Mouse (Mus musculus): Measurements from ENCODE around the gene Phlpp1. TPM values are rescaled to one million over a fixed set of nuclear protein-coding genes. Genes with fewer than 3 reads are reported as not detected.

Gene Phlpp1
- polyA plus RNA-seq, 1 experiment from 2014 or later, result 4.8 TPM

- H3K27ac ChIP-seq (ENCODE audit: low read depth, low read length), result no peak overlapping the region
- H3K36me3 ChIP-seq (ENCODE audit: control insufficient read depth, insufficient read depth, low read length), result no peaks in the 10 kb centered on the region
- H3K27me3 ChIP-seq (ENCODE audit: control insufficient read depth, insufficient read depth, low read length), result no peaks in the 10 kb centered on the region
- ATAC-seq (ENCODE audit: low FRiP score, low TSS enrichment), result no peak
- H3K4me1 ChIP-seq (ENCODE audit: control insufficient read depth, insufficient read depth, low read length), result no peaks in the 10 kb centered on the region
- H3K4me3 ChIP-seq (ENCODE audit: low read length), result no peak overlapping the region
- H3K4me2 ChIP-seq (replicated peaks; ENCODE audit: low read depth, low read length), result no peak overlapping the region
- no peaks in the 10 kb centered on the region for H3K9me3 ChIP-seq (ENCODE audit: control insufficient read depth, low read length)
- 39% methylated on average over 2 of the region's 2 CpGs for WGBS
- H3K9ac ChIP-seq (ENCODE audit: low read depth, low read length), result no peak overlapping the region
These were observed 14.5 kb downstream of the Phlpp1 start for GRCm38 (mm10) chr1:106186062-106186461.

- no peak overlapping the region for H3K9ac ChIP-seq (ENCODE audit: low read depth, low read length)
- no peaks in the 10 kb centered on the region for H3K27me3 ChIP-seq (ENCODE audit: control insufficient read depth, insufficient read depth, low read length)
- H3K36me3 ChIP-seq (ENCODE audit: control insufficient read depth, insufficient read depth, low read length), result no peaks in the 10 kb centered on the region
- no peaks in the 10 kb centered on the region for H3K9me3 ChIP-seq (ENCODE audit: control insufficient read depth, low read length)
- H3K4me3 ChIP-seq (ENCODE audit: low read length), result no peak overlapping the region
- H3K4me2 ChIP-seq (replicated peaks; ENCODE audit: low read depth, low read length), result no peak overlapping the region
- no peak overlapping the region for H3K27ac ChIP-seq (ENCODE audit: low read depth, low read length)
- no peaks in the 10 kb centered on the region for H3K4me1 ChIP-seq (ENCODE audit: control insufficient read depth, insufficient read depth, low read length)
- ATAC-seq (ENCODE audit: low FRiP score, low TSS enrichment), result no peak
These were observed 15.9 kb downstream of the Phlpp1 start for GRCm38 (mm10) chr1:106187480-106187879.

GRCm38 (mm10) chr1:106188756-106189155 lies 17.2 kb downstream of the Phlpp1 start:
- no peaks in the 10 kb centered on the region for H3K27me3 ChIP-seq (ENCODE audit: control insufficient read depth, insufficient read depth, low read length)
- peaks cover 8% of the 10 kb centered on the region for H3K4me1 ChIP-seq (ENCODE audit: control insufficient read depth, insufficient read depth, low read length)
- no peaks in the 10 kb centered on the region for H3K36me3 ChIP-seq (ENCODE audit: control insufficient read depth, insufficient read depth, low read length)
- no peak overlapping the region for H3K4me2 ChIP-seq (replicated peaks; ENCODE audit: low read depth, low read length)
- H3K27ac ChIP-seq (ENCODE audit: low read depth, low read length), result no peak overlapping the region
- 98% methylated on average over 3 of the region's 3 CpGs for WGBS
- no peak for ATAC-seq (ENCODE audit: low FRiP score, low TSS enrichment)
- H3K9me3 ChIP-seq (ENCODE audit: control insufficient read depth, low read length), result no peaks in the 10 kb centered on the region
- no peak overlapping the region for H3K4me3 ChIP-seq (ENCODE audit: low read length)
- H3K9ac ChIP-seq (ENCODE audit: low read depth, low read length), result no peak overlapping the region

- no peak for ATAC-seq (ENCODE audit: low FRiP score, low TSS enrichment)
- H3K27me3 ChIP-seq (ENCODE audit: control insufficient read depth, insufficient read depth, low read length), result no peaks in the 10 kb centered on the region
- no peaks in the 10 kb centered on the region for H3K9me3 ChIP-seq (ENCODE audit: control insufficient read depth, low read length)
- no peak overlapping the region for H3K4me2 ChIP-seq (replicated peaks; ENCODE audit: low read depth, low read length)
- no peak overlapping the region for H3K4me3 ChIP-seq (ENCODE audit: low read length)
- H3K9ac ChIP-seq (ENCODE audit: low read depth, low read length), result no peak overlapping the region
- no peak overlapping the region for H3K27ac ChIP-seq (ENCODE audit: low read depth, low read length)
- no peaks in the 10 kb centered on the region for H3K36me3 ChIP-seq (ENCODE audit: control insufficient read depth, insufficient read depth, low read length)
- peaks cover 8% of the 10 kb centered on the region for H3K4me1 ChIP-seq (ENCODE audit: control insufficient read depth, insufficient read depth, low read length)
- WGBS, result 99% methylated on average over 5 of the region's 5 CpGs
These were observed 17.8 kb downstream of the Phlpp1 start for GRCm38 (mm10) chr1:106189311-106189710.

- no peak overlapping the region for H3K4me3 ChIP-seq (ENCODE audit: low read length)
- no peak for ATAC-seq (ENCODE audit: low FRiP score, low TSS enrichment)
- H3K4me2 ChIP-seq (replicated peaks; ENCODE audit: low read depth, low read length), result no peak overlapping the region
- no peak overlapping the region for H3K27ac ChIP-seq (ENCODE audit: low read depth, low read length)
- H3K4me1 ChIP-seq (ENCODE audit: control insufficient read depth, insufficient read depth, low read length), result peaks cover 8% of the 10 kb centered on the region
- H3K9me3 ChIP-seq (ENCODE audit: control insufficient read depth, low read length), result no peaks in the 10 kb centered on the region
- H3K9ac ChIP-seq (ENCODE audit: low read depth, low read length), result no peak overlapping the region
- no peaks in the 10 kb centered on the region for H3K27me3 ChIP-seq (ENCODE audit: control insufficient read depth, insufficient read depth, low read length)
- H3K36me3 ChIP-seq (ENCODE audit: control insufficient read depth, insufficient read depth, low read length), result no peaks in the 10 kb centered on the region
- WGBS, result 67% methylated on average over 3 of the region's 3 CpGs
These were observed 19.1 kb downstream of the Phlpp1 start for GRCm38 (mm10) chr1:106190695-106191094.

- peaks cover 8% of the 10 kb centered on the region for H3K4me1 ChIP-seq (ENCODE audit: control insufficient read depth, insufficient read depth, low read length)
- H3K27ac ChIP-seq (ENCODE audit: low read depth, low read length), result no peak overlapping the region
- no peak overlapping the region for H3K4me3 ChIP-seq (ENCODE audit: low read length)
- no peaks in the 10 kb centered on the region for H3K9me3 ChIP-seq (ENCODE audit: control insufficient read depth, low read length)
- 66% methylated on average over 8 of the region's 8 CpGs for WGBS
- ATAC-seq (ENCODE audit: low FRiP score, low TSS enrichment), result no peak
- no peak overlapping the region for H3K9ac ChIP-seq (ENCODE audit: low read depth, low read length)
- H3K27me3 ChIP-seq (ENCODE audit: control insufficient read depth, insufficient read depth, low read length), result no peaks in the 10 kb centered on the region
- H3K36me3 ChIP-seq (ENCODE audit: control insufficient read depth, insufficient read depth, low read length), result no peaks in the 10 kb centered on the region
- H3K4me2 ChIP-seq (replicated peaks; ENCODE audit: low read depth, low read length), result no peak overlapping the region
These were observed 20.3 kb downstream of the Phlpp1 start for GRCm38 (mm10) chr1:106191885-106192284.

- Histone ChIP-seq H3K4me1 (ENCODE audit: control insufficient read depth, insufficient read depth, low read length) (peaks cover 8% of the 10 kb centered on the region), H3K36me3 (ENCODE audit: control insufficient read depth, insufficient read depth, low read length) (no peaks in the 10 kb centered on the region), H3K4me2 (replicated peaks; ENCODE audit: low read depth, low read length) (no peak overlapping the region), H3K27ac (ENCODE audit: low read depth, low read length) (no peak overlapping the region), H3K9me3 (ENCODE audit: control insufficient read depth, low read length) (no peaks in the 10 kb centered on the region), H3K9ac (ENCODE audit: low read depth, low read length) (no peak overlapping the region), H3K27me3 (ENCODE audit: control insufficient read depth, insufficient read depth, low read length) (no peaks in the 10 kb centered on the region), H3K4me3 (ENCODE audit: low read length) (no peak overlapping the region)
- 29% methylated on average over 8 of the region's 8 CpGs for WGBS
- no peak for ATAC-seq (ENCODE audit: low FRiP score, low TSS enrichment)
These were observed 21.4 kb downstream of the Phlpp1 start for GRCm38 (mm10) chr1:106192864-106193470.

- peaks cover 8% of the 10 kb centered on the region for H3K4me1 ChIP-seq (ENCODE audit: control insufficient read depth, insufficient read depth, low read length)
- H3K4me3 ChIP-seq (ENCODE audit: low read length), result no peak overlapping the region
- no peak overlapping the region for H3K27ac ChIP-seq (ENCODE audit: low read depth, low read length)
- no peak for ATAC-seq (ENCODE audit: low FRiP score, low TSS enrichment)
- H3K9ac ChIP-seq (ENCODE audit: low read depth, low read length), result no peak overlapping the region
- no peaks in the 10 kb centered on the region for H3K9me3 ChIP-seq (ENCODE audit: control insufficient read depth, low read length)
- no peaks in the 10 kb centered on the region for H3K36me3 ChIP-seq (ENCODE audit: control insufficient read depth, insufficient read depth, low read length)
- no peak overlapping the region for H3K4me2 ChIP-seq (replicated peaks; ENCODE audit: low read depth, low read length)
- WGBS, result 37% methylated on average over 3 of the region's 3 CpGs
- H3K27me3 ChIP-seq (ENCODE audit: control insufficient read depth, insufficient read depth, low read length), result no peaks in the 10 kb centered on the region
These were observed 21.9 kb downstream of the Phlpp1 start for GRCm38 (mm10) chr1:106193487-106193886.

GRCm38 (mm10) chr1:106194263-106194662 lies 22.7 kb downstream of the Phlpp1 start:
- H3K36me3 ChIP-seq (ENCODE audit: control insufficient read depth, insufficient read depth, low read length), result no peaks in the 10 kb centered on the region
- H3K4me2 ChIP-seq (replicated peaks; ENCODE audit: low read depth, low read length), result no peak overlapping the region
- H3K9ac ChIP-seq (ENCODE audit: low read depth, low read length), result no peak overlapping the region
- no peak for ATAC-seq (ENCODE audit: low FRiP score, low TSS enrichment)
- H3K27me3 ChIP-seq (ENCODE audit: control insufficient read depth, insufficient read depth, low read length), result no peaks in the 10 kb centered on the region
- 33% methylated on average over 3 of the region's 3 CpGs for WGBS
- H3K4me3 ChIP-seq (ENCODE audit: low read length), result no peak overlapping the region
- H3K4me1 ChIP-seq (ENCODE audit: control insufficient read depth, insufficient read depth, low read length), result peaks cover 8% of the 10 kb centered on the region
- H3K9me3 ChIP-seq (ENCODE audit: control insufficient read depth, low read length), result no peaks in the 10 kb centered on the region
- no peak overlapping the region for H3K27ac ChIP-seq (ENCODE audit: low read depth, low read length)
